Mouse (Mus musculus): ENCODE data around the gene Ntn3.

Ntn3 gene

GRCm38 (mm10) chr17:24190934-24191333, 18.4 kb downstream of the Ntn3 start:
- DNase-seq (ENCODE audit: low spot score in 2 of 2): no peak

GRCm38 (mm10) chr17:24174259-24174658, 35.1 kb downstream of the Ntn3 start:
- no peak for DNase-seq (ENCODE audit: low spot score in 2 of 2)

GRCm38 (mm10) chr17:24173423-24173822, 35.9 kb downstream of the Ntn3 start:
- DNase-seq (ENCODE audit: low spot score in 2 of 2): peak in 1 of 2 experiments; percentile 66

GRCm38 (mm10) chr17:24171738-24172137, 37.6 kb downstream of the Ntn3 start:
- no peak for DNase-seq (ENCODE audit: low spot score in 2 of 2)

GRCm38 (mm10) chr17:24170729-24171128, 38.6 kb downstream of the Ntn3 start:
- DNase-seq (ENCODE audit: low spot score in 2 of 2): no peak

- DNase-seq (ENCODE audit: low spot score in 2 of 2): no peak
These were observed 39.2 kb downstream of the Ntn3 start for GRCm38 (mm10) chr17:24170125-24170524.

- DNase-seq (ENCODE audit: low spot score in 2 of 2): peak; percentile 90 to 92
These were observed 39.8 kb downstream of the Ntn3 start, which contains the start of gene Atp6v0c for GRCm38 (mm10) chr17:24169317-24170065. Atp6v0c (minus strand) TSS chr17:24169702.

- DNase-seq (ENCODE audit: low spot score in 2 of 2): peak; percentile 72 to 74
These were observed 40.6 kb downstream of the Ntn3 start for GRCm38 (mm10) chr17:24168590-24169277.

GRCm38 (mm10) chr17:24167891-24168505, 41.3 kb downstream of the Ntn3 start:
- DNase-seq (ENCODE audit: low spot score in 2 of 2): no peak

GRCm38 (mm10) chr17:24167120-24167519, 42.2 kb downstream of the Ntn3 start:
- DNase-seq (ENCODE audit: low spot score in 2 of 2): no peak

GRCm38 (mm10) chr17:24164566-24165259, 44.6 kb downstream of the Ntn3 start:
- DNase-seq (ENCODE audit: low spot score in 2 of 2): no peak

GRCm38 (mm10) chr17:24163176-24163962, 46.0 kb downstream of the Ntn3 start, which contains the start of gene Amdhd2:
Amdhd2 (minus strand) TSS chr17:24163766.
- peak; percentile 95 to 98 for DNase-seq (ENCODE audit: low spot score in 2 of 2)

- DNase-seq (ENCODE audit: low spot score in 2 of 2): peak in 1 of 2 experiments; percentile 36
These were observed 46.7 kb downstream of the Ntn3 start for GRCm38 (mm10) chr17:24162584-24163175.

GRCm38 (mm10) chr17:24161466-24161865, 47.9 kb downstream of the Ntn3 start:
- DNase-seq (ENCODE audit: low spot score in 2 of 2): no peak

- no peak for DNase-seq (ENCODE audit: low spot score in 2 of 2)
These were observed 51.8 kb downstream of the Ntn3 start for GRCm38 (mm10) chr17:24157526-24157925.

- no peak for DNase-seq (ENCODE audit: low spot score in 2 of 2)
These were observed 52.2 kb downstream of the Ntn3 start for GRCm38 (mm10) chr17:24157121-24157520.

GRCm38 (mm10) chr17:24156394-24156793, 52.9 kb downstream of the Ntn3 start:
- DNase-seq (ENCODE audit: low spot score in 2 of 2): no peak

- no peak for DNase-seq (ENCODE audit: low spot score in 2 of 2)
These were observed 53.6 kb downstream of the Ntn3 start for GRCm38 (mm10) chr17:24155742-24156141.

GRCm38 (mm10) chr17:24154463-24154862, 54.9 kb downstream of the Ntn3 start:
- no peak for DNase-seq (ENCODE audit: low spot score in 2 of 2)
